Mouse (Mus musculus): ENCODE results near the gene Arhgap10.

Gene Arhgap10

DNA sequence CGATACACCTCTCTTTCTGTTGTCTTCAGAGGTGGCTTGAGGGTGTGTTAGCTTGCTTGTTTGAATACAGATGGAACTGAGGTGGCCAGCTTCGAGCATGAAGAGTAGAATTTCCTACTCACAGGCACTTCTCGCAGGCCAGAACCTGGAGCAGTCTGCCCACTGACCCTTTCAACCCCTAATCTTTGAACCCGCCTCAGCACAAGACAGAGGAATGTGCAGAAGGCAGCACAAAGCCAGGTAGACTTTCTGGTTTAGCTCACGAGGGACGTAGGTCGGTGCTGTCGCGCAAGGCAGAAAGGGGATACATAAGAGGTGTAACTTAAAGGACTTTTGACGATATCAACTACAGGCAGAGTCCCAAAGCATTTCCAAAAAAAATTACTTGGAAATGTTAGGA, 908 bp downstream of the Arhgap10 start:
- DNase-seq (ENCODE audit: low read depth, low spot score): no peak

DNA sequence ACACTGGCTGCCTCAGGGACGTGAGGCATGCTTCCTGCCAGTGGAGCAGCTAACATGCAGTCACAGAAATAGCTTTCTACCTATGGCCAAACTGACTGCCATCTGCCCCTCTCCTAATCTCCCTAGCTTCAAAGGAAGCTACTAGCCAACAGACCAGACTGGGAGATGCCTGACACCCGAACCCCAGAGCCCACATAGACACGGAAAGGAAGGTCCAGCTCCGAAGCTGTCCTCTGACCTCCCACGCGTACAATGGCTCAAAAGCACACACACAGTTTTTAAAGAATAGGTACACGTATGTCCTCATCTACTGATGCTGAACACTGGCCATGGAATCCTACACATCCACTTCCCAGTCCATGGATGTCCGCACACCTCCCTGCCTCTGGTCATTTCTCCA, 2.0 kb downstream of the Arhgap10 start:
- DNase-seq (ENCODE audit: low read depth, low spot score): no peak

- DNase-seq (ENCODE audit: low read depth, low spot score): no peak
Observed at GRCm38 (mm10) chr8:77515201-77515600, 2.6 kb downstream of the Arhgap10 start.

DNA sequence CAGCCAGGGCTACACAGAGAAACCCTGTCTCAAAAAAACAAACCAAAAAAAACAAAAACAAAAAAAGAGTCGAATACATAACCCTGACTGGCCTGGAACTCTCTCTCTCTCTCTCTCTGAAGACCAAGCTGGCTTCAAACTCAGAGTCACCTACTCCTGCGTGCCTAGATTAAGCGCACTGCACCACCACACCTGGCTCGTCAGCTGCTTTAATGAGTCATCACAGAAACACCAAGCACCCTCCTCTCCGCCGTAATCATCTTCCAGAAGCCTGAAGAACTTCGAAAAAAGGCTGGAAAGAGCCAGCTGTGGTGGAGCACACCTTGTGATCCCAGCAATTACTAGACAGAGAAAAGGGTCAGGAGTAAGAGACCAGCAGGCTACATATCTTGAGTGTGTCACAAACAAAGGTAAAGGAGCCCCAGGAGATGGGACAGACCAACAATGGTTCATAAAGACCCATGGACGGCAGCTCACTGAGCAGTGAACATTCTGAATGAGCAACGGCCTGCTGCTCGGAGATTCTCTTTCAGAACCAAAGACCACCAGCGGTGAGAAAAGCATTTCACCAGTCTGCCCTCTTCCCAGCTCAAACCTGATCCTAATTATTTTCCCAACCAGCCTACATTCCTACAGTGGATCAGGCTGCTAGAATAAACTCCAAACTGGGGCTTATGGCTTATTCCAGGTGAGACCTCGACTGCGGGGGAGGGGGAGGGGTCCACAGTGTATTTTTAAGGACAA, 5.8 kb downstream of the Arhgap10 start:
- no peak for DNase-seq (ENCODE audit: low read depth, low spot score)

- DNase-seq (ENCODE audit: low read depth, low spot score): no peak
Observed at GRCm38 (mm10) chr8:77510426-77510825, 7.3 kb downstream of the Arhgap10 start.

DNA sequence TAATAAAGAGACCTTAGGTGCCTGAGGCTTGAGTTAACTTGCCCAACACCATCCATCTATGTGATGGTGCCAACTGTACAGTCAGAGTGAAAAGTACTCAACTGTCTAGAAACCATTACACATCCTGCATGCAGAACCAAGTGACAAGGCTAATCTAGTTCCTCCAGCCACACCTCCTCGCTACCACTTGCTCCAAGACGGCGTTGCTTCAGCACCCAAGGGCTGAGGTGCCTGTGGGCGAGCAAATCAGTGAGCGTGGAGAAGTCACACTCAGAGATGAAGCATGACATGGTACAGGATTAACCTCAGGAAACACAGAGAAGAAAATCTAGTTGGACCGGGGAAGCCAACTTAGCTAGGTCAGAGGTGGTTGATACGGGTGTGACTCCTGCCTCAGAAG, 8.7 kb downstream of the Arhgap10 start:
- no peak for DNase-seq (ENCODE audit: low read depth, low spot score)

DNA sequence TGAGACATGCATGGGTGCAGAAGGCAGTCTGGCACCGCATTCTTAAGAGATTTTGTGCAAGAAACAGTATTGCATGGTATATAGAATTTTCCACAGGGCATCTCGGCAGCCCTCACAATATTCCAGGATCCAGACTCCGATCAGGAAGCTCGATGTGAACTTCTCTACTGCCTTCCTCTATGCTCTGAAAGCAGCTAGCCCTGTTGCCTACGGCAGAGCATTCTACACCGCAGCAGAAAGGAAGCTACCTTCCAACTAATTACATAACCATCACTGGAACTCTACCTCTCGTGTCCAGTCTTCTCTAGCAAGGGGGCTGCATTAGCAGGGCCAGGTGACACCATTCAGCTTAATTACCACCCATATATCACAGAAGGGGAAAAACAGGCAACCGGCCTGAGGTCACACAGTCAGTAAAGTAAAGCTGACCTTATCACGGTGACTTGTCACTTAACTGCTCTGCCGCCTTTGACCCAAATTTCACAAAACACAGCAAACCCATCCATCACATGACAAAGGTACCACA, 10.2 kb downstream of the Arhgap10 start:
- DNase-seq (ENCODE audit: low read depth, low spot score): no peak

DNA sequence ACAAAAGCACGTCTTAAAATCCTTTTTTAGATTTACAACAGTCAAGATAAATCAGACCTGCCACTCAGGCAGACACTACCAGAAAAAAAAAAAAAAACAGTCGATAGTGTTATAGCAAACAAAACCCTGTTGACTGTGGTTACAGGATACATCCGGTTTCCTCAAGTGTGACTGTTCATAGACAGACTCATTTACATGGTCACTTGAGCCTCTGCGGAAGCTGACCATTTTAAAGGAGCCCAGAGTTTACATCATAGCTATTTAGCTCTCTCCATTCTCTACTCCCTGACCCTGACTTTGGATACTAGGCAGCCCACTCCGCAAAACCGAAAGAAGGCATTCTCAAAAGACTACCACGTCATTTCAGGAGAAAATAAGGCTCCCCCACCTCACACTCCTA, 11.2 kb downstream of the Arhgap10 start:
- DNase-seq (ENCODE audit: low read depth, low spot score): no peak

DNA sequence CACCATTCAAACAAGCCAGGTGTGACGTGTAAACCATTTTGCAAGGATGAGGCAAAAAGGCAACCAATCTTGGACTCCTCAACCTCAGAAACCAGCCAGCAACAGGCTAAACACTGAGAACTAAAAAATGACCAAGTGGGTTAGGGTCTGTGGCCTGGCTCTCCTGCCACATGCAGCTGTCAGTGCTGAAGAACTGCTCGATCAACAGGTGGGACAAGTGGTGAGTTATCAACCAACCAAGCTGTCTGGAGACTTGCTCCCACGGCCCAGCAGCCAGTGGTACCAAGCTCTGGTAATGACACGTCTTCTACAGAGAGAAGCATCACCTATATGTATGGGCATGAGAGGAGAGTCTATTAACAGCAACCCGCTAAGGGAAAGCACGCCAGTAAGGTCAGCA, 15.2 kb downstream of the Arhgap10 start:
- DNase-seq (ENCODE audit: low read depth, low spot score): no peak

DNA sequence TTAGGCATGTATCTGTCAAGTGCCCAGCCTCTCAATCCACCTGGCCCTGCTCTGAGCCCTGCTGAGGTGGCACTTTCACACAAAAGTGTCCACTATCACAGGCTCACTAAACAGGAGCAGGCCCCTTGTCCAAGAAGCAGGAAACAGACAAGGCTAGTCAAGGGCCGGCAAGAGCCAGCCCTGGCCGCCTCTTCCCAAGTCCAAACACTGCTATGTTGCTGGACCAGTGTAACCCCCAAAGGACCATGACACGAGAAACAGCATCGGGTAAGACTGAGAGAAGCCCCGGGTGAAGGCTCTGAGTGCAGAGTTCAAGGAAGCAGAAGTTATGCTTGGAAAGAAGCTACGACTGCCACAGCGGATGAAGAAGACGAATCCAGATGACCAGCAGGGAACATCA, 16.6 kb downstream of the Arhgap10 start:
- DNase-seq (ENCODE audit: low read depth, low spot score): no peak

DNA sequence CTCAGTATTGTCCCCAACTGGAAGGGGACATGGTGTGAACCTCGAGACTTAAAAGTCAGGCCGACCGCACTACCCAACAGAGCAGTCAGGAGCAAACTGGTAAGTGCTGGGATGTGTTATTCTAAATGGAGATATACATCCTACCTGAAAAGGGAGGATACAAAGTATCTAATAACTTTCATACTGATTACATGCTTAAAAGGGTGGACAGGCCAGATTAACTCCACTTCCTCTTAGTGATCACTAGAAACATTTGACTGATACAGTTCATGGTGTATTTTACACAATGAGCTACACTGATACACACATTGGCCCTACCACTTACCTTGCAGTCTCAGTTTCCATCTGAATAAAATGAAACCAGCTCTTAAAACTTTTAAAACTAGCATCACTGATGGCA, 17.5 kb downstream of the Arhgap10 start:
- no peak for DNase-seq (ENCODE audit: low read depth, low spot score)

DNA sequence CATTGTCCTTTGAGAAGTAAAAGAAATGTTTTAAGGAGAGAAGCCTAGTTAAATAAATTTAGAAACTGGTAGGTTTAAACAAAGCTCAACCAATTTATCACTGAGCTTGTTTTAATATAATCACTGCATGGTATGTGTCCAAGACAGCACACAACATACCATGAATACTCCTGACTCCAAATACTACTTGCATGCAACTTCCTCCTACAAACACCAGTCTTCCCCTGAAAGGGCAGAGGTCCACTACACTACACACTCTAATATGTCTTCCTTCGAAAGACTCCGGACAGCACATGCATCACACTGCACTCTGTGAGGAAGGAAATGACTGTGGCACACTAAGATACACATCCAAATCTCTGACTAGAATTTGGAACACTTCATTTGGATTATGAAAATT, 20.3 kb downstream of the Arhgap10 start:
- no peak for DNase-seq (ENCODE audit: low read depth, low spot score)

- no peak for DNase-seq (ENCODE audit: low read depth, low spot score)
Observed at GRCm38 (mm10) chr8:77496253-77496652, 21.5 kb downstream of the Arhgap10 start.

DNA sequence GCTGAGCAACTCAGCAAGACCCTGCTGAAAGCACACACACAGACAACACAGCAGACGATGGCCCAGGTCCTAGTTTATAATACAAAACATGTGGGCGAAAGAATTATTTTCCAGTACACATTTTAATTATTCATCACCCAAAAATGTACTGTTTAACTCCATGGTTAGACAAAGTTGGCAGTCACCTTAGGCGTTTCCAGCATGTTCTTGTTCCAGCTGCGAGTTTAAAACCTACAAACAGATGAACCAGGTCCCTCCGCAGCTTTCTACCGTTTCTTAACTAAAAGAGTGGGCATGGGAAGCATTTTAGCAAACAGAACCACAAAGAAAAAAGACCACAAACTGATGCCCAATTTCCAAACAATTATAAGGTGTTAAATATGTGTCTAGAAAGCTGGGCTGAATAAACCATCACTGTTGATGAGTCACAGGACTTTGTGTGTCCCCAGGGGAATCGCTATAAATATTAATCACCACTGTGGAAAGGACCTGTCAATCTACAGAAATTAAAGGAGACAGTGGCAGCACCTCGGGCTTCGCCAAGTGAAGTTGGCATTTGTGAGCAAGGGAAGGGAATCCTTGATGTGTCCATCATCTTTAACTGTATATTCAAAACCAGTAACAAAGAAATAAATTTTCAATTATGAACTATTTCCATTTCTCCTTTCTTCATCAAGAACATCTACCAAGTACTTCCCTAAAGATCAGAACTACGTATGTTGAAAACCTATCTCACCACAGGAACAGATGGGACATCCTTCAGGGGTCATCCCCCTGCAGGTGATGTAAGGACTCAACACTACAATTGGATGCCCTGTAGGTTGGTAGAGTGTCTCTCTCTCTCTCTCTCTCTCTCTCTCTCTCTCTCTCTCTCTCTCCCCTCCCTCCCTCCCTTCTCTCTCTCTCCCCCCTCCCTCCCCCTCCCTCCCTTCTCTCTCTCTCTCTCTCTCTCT, 23.1 kb downstream of the Arhgap10 start:
- no peak for DNase-seq (ENCODE audit: low read depth, low spot score)

GRCm38 (mm10) chr8:77492356-77493058, 25.2 kb downstream of the Arhgap10 start:
- no peak for DNase-seq (ENCODE audit: low read depth, low spot score)

GRCm38 (mm10) chr8:77491231-77491923, 26.4 kb downstream of the Arhgap10 start:
- DNase-seq (ENCODE audit: low read depth, low spot score): no peak

- DNase-seq (ENCODE audit: low read depth, low spot score): no peak
Observed at GRCm38 (mm10) chr8:77490095-77490781, 27.5 kb downstream of the Arhgap10 start.

GRCm38 (mm10) chr8:77489235-77489634, 28.5 kb downstream of the Arhgap10 start:
- DNase-seq (ENCODE audit: low read depth, low spot score): no peak

DNA sequence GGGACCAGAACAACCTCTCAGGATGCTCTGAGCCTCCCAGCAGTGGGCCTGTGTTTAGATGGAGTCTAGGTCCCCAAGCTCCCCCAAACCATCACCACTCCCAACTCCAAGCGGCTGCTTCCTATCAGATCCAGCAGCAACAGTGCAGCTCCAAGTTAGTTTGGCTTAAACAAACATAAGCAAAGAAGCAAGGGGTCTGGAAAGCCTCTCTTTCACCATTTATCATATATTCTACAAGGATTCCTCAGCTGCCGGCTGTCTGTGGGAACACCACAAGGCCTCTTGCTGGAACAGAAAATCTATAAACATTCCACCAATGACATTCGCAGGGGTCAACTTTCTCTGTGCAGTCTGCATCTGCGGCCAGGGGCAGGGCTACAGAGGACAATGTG, 29.5 kb downstream of the Arhgap10 start:
- DNase-seq (ENCODE audit: low read depth, low spot score): no peak

DNA sequence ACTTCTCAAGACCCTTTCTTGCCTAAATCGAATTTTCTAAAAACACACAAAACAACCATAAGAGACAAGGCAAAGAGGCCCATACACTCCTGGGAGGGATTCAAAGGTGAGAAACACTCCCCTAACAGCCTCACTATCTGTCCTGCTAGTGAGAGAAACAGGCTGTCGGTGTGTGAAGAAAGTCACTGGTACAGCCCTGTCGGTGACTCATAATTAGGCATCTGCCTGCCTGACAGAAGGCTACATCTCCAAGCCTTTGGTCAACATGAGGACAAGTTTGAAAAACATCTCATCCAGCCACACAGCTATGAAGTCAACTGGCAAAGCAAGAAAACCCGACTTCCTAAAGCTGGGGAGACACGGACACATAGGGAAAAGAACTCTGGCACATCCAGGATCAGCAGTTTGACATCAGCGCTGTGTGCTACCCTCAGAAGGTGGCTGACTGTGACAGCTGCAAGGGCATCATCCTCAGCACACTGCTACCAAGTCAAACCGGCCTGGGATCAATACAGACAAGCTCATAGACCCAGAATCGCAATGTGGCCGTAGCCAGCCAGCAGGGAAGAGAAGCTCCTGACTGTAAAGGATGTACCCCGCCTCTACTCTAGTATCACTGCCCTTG, 30.1 kb downstream of the Arhgap10 start:
- no peak for DNase-seq (ENCODE audit: low read depth, low spot score)
